Mouse (Mus musculus): Measurements from ENCODE around the gene Drc7.
"Not testable (repeated sequence)": the region's sequence is repeated elsewhere in the genome, so short reads cannot be mapped to it uniquely, and the experiment has no call there.

- not testable (repeated sequence) for TF ChIP-seq CTCF (IDR thresholded peaks at IDR 0.05; ENCODE audit: extremely low read depth, insufficient read depth, insufficient read length, insufficient replicate concordance); POLR2A (IDR thresholded peaks at IDR 0.05; ENCODE audit: low read depth, low read length)
Measured at GRCm38 (mm10) chr8:95028391-95028790, 26.5 kb upstream of the Drc7 start.
